Mouse (Mus musculus) kidney, postnatal 0 days (tissue): ENCODE results near the gene Zfp560. TPM values are rescaled to one million over a fixed set of nuclear protein-coding genes. Genes with fewer than 3 reads are reported as not detected.
A peak's percentile ranks its signal among the peaks of the same experiment; 100 is the strongest.

Source experiments
- ATAC-seq: fragments of 200-750 bp; cut with Nextera tagmentation; replicated peaks from 2 replicates; pipeline ENCODE4 v1.8.0; 2017; ENCODE audit warnings: low read depth, moderate number of reproducible peaks, moderate TSS enrichment, moderate library complexity; ENCODE audit not compliant: low FRiP score
- DNase-seq: peaks from one replicate; pipeline ENCODE4 v3.0.0-alpha.2; 2016; ENCODE audit warnings: low spot score
- H3K27ac ChIP-seq: fragments of 300-500 bp; sonication (generic); 2 replicates; pipeline ENCODE4 v1.5.1; 2014; ENCODE audit warnings: mild to moderate bottlenecking
- H3K27me3 ChIP-seq: fragments of 300-500 bp; sonication (generic); 2 replicates; pipeline ENCODE4 v1.6.1; 2014; ENCODE audit warnings: low read length, mixed read lengths; ENCODE audit not compliant: insufficient read depth
- H3K36me3 ChIP-seq: fragments of 300-500 bp; sonication (generic); 2 replicates; pipeline ENCODE4 v1.6.1; 2014; ENCODE audit warnings: low read length, mixed read lengths; ENCODE audit not compliant: insufficient read depth
- H3K4me1 ChIP-seq: fragments of 300-500 bp; sonication (generic); replicated peaks from 2 replicates; pipeline ENCODE4 v1.6.1; 2014; ENCODE audit warnings: antibody characterized with exemption, low read length, mixed read lengths; ENCODE audit not compliant: insufficient read depth
- H3K4me2 ChIP-seq: fragments of 300-500 bp; sonication (generic); 2 replicates; pipeline ENCODE4 v1.6.1; 2014; ENCODE audit warnings: mild to moderate bottlenecking, low read length, moderate library complexity, mixed read lengths
- H3K4me3 ChIP-seq: fragments of 300-500 bp; sonication (generic); replicated peaks from 2 replicates; pipeline ENCODE4 v1.5.1; 2014; ENCODE audit warnings: low read depth, low read length
- H3K9ac ChIP-seq: fragments of 300-500 bp; sonication (generic); 2 replicates; pipeline ENCODE4 v1.6.1; 2014; ENCODE audit warnings: low read depth, low read length
- H3K9me3 ChIP-seq: fragments of 300-500 bp; sonication (generic); replicated peaks from 2 replicates; pipeline ENCODE4 v1.6.1; 2016; ENCODE audit warnings: low read length, inconsistent platforms, mixed read lengths
- CTCF ChIP-seq: IDR thresholded peaks from 2 replicates; pipeline ENCODE4 v1.5.1; 2016; ENCODE audit warnings: antibody characterized with exemption, low read depth, mild to moderate bottlenecking, moderate library complexity
- WGBS: fragments of 180-500 bp; shearing (Covaris S2); extraction: QIAGEN DNeasy Blood & Tissue Kit; methylation state at CpG from one replicate; pipeline ENCODE4 v1.1.7; 2014; 5-methylcytosine and 5-hydroxymethylcytosine counted together
- polyA plus RNA-seq: library from polyadenylated mRNA; unstranded; fragments of >200 nt; fragmentation: Nextera tagmentation; extraction: Ambion mirVana; gene quantifications from 2 replicates; pipeline ENCODE4 v1.2.1, GENCODE M21; 2015

Gene Zfp560
- 46.2 and 60.2 TPM in 2 replicates for polyA plus RNA-seq

DNA sequence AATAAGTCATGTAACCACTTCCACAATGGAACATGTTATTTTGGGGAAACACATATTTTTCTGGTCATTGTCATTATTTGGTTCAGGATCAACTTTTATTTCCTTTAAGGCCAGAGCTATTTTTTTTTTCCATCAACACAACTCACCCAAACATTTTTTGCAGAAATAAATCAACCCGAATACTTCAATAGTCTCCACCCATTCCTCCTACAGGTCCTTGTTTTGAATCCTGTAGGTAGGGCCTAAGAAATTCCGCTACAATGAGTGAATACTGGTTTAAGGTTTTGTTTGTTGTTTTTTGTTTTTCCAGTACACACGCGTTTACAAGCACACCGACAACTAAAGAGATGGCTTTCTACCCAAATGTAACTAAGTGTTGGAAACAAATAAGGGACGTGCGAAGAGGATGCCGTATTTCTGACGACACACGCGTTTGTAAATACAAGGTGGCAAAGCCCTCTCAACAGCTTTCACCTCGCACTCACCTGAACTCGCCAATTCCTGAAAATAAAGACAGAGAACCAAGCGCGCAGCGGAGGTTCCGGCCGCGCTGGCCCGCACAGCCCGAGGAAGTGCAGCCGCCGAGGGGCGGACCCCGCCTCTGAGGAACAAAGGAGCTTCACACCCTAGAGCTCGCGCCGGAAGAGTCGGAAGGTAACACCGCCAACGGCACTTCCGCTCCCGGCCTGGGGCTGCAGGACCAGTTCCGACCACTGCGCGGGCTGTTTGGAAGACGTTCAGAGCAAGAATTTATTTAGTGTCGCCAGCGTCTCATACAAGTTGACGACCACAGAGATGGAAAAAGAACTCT is at the start of gene Zfp560:
Zfp560 (minus strand) TSS at position 646 of the 811 bp plus-strand sequence.
- TF ChIP-seq CTCF, result peak; percentile 69
- H3K36me3 ChIP-seq, result no peaks in the 10 kb centered on the region
- DNase-seq (peak; percentile 97), ATAC-seq (peak; percentile 100)
- no peaks in the 10 kb centered on the region for H3K27me3 ChIP-seq
- H3K4me2 ChIP-seq, result peak within 1 kb of the TSS; percentile 68
- peak within 1 kb of the TSS; percentile 65 for H3K27ac ChIP-seq
- no peaks in the 10 kb centered on the region for H3K9me3 ChIP-seq
- 1% methylated on average over 40 of the region's 40 CpGs for WGBS
- H3K4me3 ChIP-seq, result peak within 1 kb of the TSS; percentile 48
- H3K4me1 ChIP-seq, result 0 out of 2 replicates have a peak, but pooled peaks cover 9% of the 10 kb centered on the region
- H3K9ac ChIP-seq, result peak within 1 kb of the TSS; percentile 58

DNA sequence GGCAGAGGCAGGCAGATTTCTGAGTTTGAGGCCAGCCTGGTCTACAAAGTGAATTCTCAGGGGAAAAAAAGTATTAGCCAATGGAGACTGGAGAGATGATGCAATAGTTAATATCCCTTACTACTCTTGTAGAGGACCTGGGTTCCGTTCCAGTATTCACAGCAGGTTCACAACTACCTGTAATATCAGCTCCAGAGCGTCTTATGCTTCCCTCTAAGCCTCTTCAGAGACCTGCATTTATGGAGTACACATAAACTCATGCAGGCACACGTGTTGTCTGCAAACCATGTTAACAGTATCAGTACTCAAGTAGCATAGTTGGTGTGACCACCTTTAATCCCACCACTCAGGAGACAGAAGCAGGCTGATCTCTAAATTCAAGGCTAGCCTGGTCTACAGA is 45.0 kb upstream of the Zfp560 start:
- DNase-seq (no peak), ATAC-seq (no peak)
- Histone ChIP-seq H3K9me3 (no peaks in the 10 kb centered on the region), H3K9ac (no peak overlapping the region), H3K4me2 (no peak overlapping the region), H3K27ac (no peak overlapping the region), H3K27me3 (no peaks in the 10 kb centered on the region), H3K36me3 (no peaks in the 10 kb centered on the region), H3K4me1 (no peaks in the 10 kb centered on the region), H3K4me3 (no peak overlapping the region)
- TF ChIP-seq CTCF, result no peak
- WGBS, result 88% methylated on average over 3 of the region's 3 CpGs

DNA sequence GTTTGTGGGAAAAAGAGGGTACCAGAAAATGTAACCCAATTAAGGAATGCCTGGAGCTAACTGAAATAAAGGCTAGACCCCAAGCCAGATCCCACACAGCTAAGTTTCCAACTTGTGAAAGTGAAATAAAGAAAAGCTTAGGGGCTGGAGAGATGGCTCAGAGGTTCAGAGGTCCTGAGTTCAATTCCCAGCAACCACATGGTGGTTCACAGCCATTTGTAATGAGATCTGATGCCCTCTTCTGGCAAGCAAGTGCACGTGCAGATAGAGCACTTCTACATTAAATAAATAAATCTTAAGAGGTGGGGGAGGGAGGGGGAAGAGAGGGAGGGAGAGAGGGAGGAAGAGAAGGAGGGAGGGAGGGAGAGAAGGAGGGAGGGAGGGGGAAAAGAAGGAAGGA is 26.5 kb upstream of the Zfp560 start:
- 23% methylated on average over 1 of the region's 1 CpGs for WGBS
- H3K4me1 ChIP-seq, result no peaks in the 10 kb centered on the region
- no peak overlapping the region for H3K27ac ChIP-seq
- ATAC-seq (no peak), DNase-seq (no peak)
- H3K36me3 ChIP-seq, result no peaks in the 10 kb centered on the region
- H3K27me3 ChIP-seq, result no peaks in the 10 kb centered on the region
- no peak overlapping the region for H3K4me2 ChIP-seq
- no peaks in the 10 kb centered on the region for H3K9me3 ChIP-seq
- no peak for TF ChIP-seq CTCF
- H3K9ac ChIP-seq, result no peak overlapping the region
- no peak overlapping the region for H3K4me3 ChIP-seq

DNA sequence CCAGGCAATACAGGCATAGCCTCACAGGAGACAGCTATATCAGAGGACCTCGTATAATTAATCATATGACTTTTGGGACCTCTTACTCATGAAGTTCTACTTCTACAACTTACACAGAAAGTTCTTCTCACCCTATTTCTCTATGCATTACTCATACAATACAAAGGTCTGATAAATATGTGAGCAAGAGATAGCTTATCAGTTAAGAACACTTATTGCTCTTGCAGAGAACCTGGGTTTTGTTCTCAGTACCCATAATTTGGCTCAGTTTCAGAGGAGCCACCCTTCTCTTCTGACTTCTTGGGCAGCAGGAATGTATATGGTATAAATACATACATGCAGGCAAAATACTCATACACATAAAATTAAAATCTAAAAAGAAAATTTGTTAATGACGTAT is 24.3 kb upstream of the Zfp560 start:
- H3K4me2 ChIP-seq, result no peak overlapping the region
- no peak overlapping the region for H3K9ac ChIP-seq
- DNase-seq, result no peak
- no peak overlapping the region for H3K27ac ChIP-seq
- H3K4me3 ChIP-seq, result no peak overlapping the region
- no peaks in the 10 kb centered on the region for H3K9me3 ChIP-seq
- no peak for ATAC-seq
- no peaks in the 10 kb centered on the region for H3K27me3 ChIP-seq
- H3K36me3 ChIP-seq, result no peaks in the 10 kb centered on the region
- no peak for TF ChIP-seq CTCF
- H3K4me1 ChIP-seq, result no peaks in the 10 kb centered on the region
- 89% methylated on average over 2 of the region's 2 CpGs for WGBS

DNA sequence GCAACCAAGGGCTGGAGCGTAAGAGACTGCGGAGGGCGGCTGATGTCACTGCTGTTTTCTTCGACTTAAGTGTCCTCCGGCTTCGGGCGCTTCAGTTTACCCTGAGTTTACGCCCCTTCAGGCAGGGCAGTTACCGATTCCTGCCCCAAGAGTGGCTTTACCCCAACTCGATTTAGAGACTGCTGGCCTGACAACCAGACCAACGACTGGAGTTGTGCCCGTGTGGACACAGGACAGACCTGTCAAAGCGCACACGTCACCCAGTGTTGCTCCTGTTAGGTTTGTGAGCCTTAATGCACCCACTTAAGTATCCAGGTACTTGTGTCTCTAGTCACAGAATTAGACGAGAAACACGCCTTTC is 346 bp upstream of the Zfp560 start:
- H3K36me3 ChIP-seq, result no peaks in the 10 kb centered on the region
- H3K4me2 ChIP-seq, result peak overlapping the region; percentile 68
- no peaks in the 10 kb centered on the region for H3K9me3 ChIP-seq
- no peak for DNase-seq
- WGBS, result 18% methylated on average over 16 of the region's 16 CpGs
- 0 out of 2 replicates have a peak, but pooled peaks cover 9% of the 10 kb centered on the region for H3K4me1 ChIP-seq
- H3K27ac ChIP-seq, result peak overlapping the region; percentile 65; the same call in 1 of the 2 replicates
- no peaks in the 10 kb centered on the region for H3K27me3 ChIP-seq
- no peak; the same call in 1 of the 2 replicates for ATAC-seq
- peak overlapping the region; percentile 58 for H3K9ac ChIP-seq
- H3K4me3 ChIP-seq, result peak overlapping the region; percentile 48
- TF ChIP-seq CTCF, result no peak; the same call in 1 of the 2 replicates

DNA sequence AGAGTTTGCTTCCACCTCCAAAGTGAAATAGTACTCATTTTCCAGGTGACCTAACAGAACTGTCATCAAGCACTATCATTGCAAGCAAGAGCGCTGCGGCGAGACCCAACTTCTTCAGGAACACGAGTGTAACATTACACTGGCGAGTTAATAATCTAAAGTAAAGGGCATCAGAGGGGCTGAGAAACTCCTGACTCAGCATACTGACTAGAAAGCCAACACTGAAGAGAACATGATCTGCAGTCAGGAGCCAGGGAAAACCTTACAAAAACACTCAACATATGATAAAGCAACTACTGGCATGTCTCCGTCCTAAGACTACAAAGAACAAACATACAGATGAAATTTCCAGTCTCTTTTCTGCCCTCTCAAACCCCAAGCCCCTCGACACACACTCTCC is 1.3 kb downstream of the Zfp560 start:
- H3K4me1 ChIP-seq, result 0 out of 2 replicates have a peak, but pooled peaks cover 9% of the 10 kb centered on the region
- 72% methylated on average over 7 of the region's 7 CpGs for WGBS
- no peak for TF ChIP-seq CTCF
- ATAC-seq (no peak), DNase-seq (no peak)
- peak overlapping the region; percentile 48; the same call in 1 of the 2 replicates for H3K4me3 ChIP-seq
- H3K9me3 ChIP-seq, result no peaks in the 10 kb centered on the region
- no peaks in the 10 kb centered on the region for H3K27me3 ChIP-seq
- peak overlapping the region; percentile 50 for H3K4me2 ChIP-seq
- H3K27ac ChIP-seq, result no peak overlapping the region
- H3K9ac ChIP-seq, result no peak overlapping the region
- H3K36me3 ChIP-seq, result no peaks in the 10 kb centered on the region
